Mouse (Mus musculus): ENCODE data around the gene Fermt1. TPM values are rescaled to one million over a fixed set of nuclear protein-coding genes. Genes with fewer than 3 reads are reported as not detected.

The Fermt1 gene
- polyA plus RNA-seq, 1 experiment from 2014 or later: not detected

GRCm38 (mm10) chr2:132876991-132877390 is 68.7 kb downstream of the Fermt1 start:
- H3K4me3 ChIP-seq: no peak overlapping the region
- no peak for ATAC-seq (replicated peaks)
- peaks cover 36% of the 10 kb centered on the region for H3K27me3 ChIP-seq
- no peak overlapping the region for H3K27ac ChIP-seq (replicated peaks)
- no peaks in the 10 kb centered on the region for H3K9me3 ChIP-seq
- H3K36me3 ChIP-seq: no peaks in the 10 kb centered on the region
- WGBS: 52% methylated on average over 1 of the region's 1 CpGs
- H3K4me2 ChIP-seq (replicated peaks): no peak overlapping the region
- H3K9ac ChIP-seq (replicated peaks): no peak overlapping the region
- H3K4me1 ChIP-seq: peaks cover 11% of the 10 kb centered on the region

GRCm38 (mm10) chr2:132873657-132874326 is 71.9 kb downstream of the Fermt1 start:
- H3K36me3 ChIP-seq: no peaks in the 10 kb centered on the region
- H3K9me3 ChIP-seq: no peaks in the 10 kb centered on the region
- H3K27ac ChIP-seq (replicated peaks): no peak overlapping the region
- ATAC-seq (replicated peaks): no peak
- WGBS: 75% methylated on average over 10 of the region's 10 CpGs
- no peak overlapping the region for H3K4me3 ChIP-seq
- peaks cover under 1% of the 10 kb centered on the region for H3K4me1 ChIP-seq
- H3K9ac ChIP-seq (replicated peaks): no peak overlapping the region
- H3K4me2 ChIP-seq (replicated peaks): no peak overlapping the region
- H3K27me3 ChIP-seq: peaks cover 14% of the 10 kb centered on the region

GRCm38 (mm10) chr2:132871663-132872062 is 74.0 kb downstream of the Fermt1 start:
- no peak overlapping the region for H3K4me2 ChIP-seq (replicated peaks)
- 81% methylated on average over 3 of the region's 3 CpGs for WGBS
- ATAC-seq (replicated peaks): no peak
- H3K4me1 ChIP-seq: no peaks in the 10 kb centered on the region
- H3K9ac ChIP-seq (replicated peaks): no peak overlapping the region
- H3K9me3 ChIP-seq: no peaks in the 10 kb centered on the region
- H3K27ac ChIP-seq (replicated peaks): no peak overlapping the region
- H3K27me3 ChIP-seq: no peaks in the 10 kb centered on the region
- no peak overlapping the region for H3K4me3 ChIP-seq
- H3K36me3 ChIP-seq: peaks cover 4% of the 10 kb centered on the region; the same call in 1 of the 2 replicates

GRCm38 (mm10) chr2:132870286-132870685 is 75.4 kb downstream of the Fermt1 start:
- whole genome bisulfite sequencing: 84% methylated on average over 4 of the region's 4 CpGs
- H3K9ac ChIP-seq (replicated peaks): no peak overlapping the region
- no peaks in the 10 kb centered on the region for H3K4me1 ChIP-seq
- H3K4me3 ChIP-seq: no peak overlapping the region
- H3K4me2 ChIP-seq (replicated peaks): no peak overlapping the region
- H3K9me3 ChIP-seq: no peaks in the 10 kb centered on the region
- H3K27me3 ChIP-seq: no peaks in the 10 kb centered on the region
- H3K27ac ChIP-seq (replicated peaks): no peak overlapping the region
- peaks cover 13% of the 10 kb centered on the region; the same call in 1 of the 2 replicates for H3K36me3 ChIP-seq
- ATAC-seq (replicated peaks): no peak

- no peak for ATAC-seq (replicated peaks)
- Histone ChIP-seq H3K36me3 (peaks cover 16% of the 10 kb centered on the region), H3K4me3 (no peak overlapping the region), H3K4me2 (replicated peaks) (no peak overlapping the region), H3K4me1 (no peaks in the 10 kb centered on the region), H3K27me3 (no peaks in the 10 kb centered on the region), H3K9me3 (no peaks in the 10 kb centered on the region), H3K9ac (replicated peaks) (no peak overlapping the region), H3K27ac (replicated peaks) (no peak overlapping the region)
- WGBS: 89% methylated on average over 5 of the region's 5 CpGs
Observed at GRCm38 (mm10) chr2:132869682-132870081, 76.0 kb downstream of the Fermt1 start.

- Histone ChIP-seq H3K4me2 (replicated peaks) (no peak overlapping the region), H3K27ac (replicated peaks) (no peak overlapping the region), H3K36me3 (peaks cover 22% of the 10 kb centered on the region), H3K9me3 (no peaks in the 10 kb centered on the region), H3K27me3 (no peaks in the 10 kb centered on the region), H3K4me3 (no peak overlapping the region), H3K9ac (replicated peaks) (no peak overlapping the region), H3K4me1 (no peaks in the 10 kb centered on the region)
- WGBS: 85% methylated on average over 5 of the region's 5 CpGs
- ATAC-seq (replicated peaks): no peak
Observed at GRCm38 (mm10) chr2:132867521-132867920, 78.2 kb downstream of the Fermt1 start.

DNA sequence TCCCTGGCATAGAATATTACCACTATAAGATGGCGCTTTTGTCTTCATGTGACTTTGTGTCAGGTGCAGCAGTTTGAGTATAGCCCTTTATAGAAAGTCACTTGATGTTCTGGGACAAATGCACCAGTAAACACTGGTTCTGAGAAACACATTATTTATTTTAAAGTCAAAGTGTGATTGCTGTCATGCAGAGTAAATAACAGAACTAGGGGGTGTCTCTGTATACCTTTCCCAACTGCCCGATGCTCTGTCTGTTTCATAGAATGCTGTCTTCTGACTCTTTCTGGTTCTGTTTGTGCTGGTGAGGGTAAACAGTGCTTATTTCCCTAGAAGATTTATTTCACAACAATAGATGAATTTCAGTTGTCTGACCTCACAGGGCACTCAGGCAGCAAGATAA is 82.4 kb downstream of the Fermt1 start:
- over 99% methylated on average over 2 of the region's 2 CpGs for WGBS

GRCm38 (mm10) chr2:132861456-132861855 is 84.2 kb downstream of the Fermt1 start:
- WGBS: 90% methylated on average over 2 of the region's 2 CpGs
- no peak for ATAC-seq (replicated peaks)
- Histone ChIP-seq H3K9ac (replicated peaks) (no peak overlapping the region), H3K4me3 (no peak overlapping the region), H3K27me3 (no peaks in the 10 kb centered on the region), H3K4me2 (replicated peaks) (no peak overlapping the region), H3K9me3 (no peaks in the 10 kb centered on the region), H3K4me1 (0 out of 2 replicates have a peak, but pooled peaks cover 2% of the 10 kb centered on the region), H3K27ac (replicated peaks) (no peak overlapping the region), H3K36me3 (peaks cover 17% of the 10 kb centered on the region)

More for the DNA sequence above, 82.4 kb downstream of the Fermt1 start:
- no peak for ATAC-seq (replicated peaks)
- peaks cover 22% of the 10 kb centered on the region for H3K36me3 ChIP-seq
- H3K4me3 ChIP-seq: no peak overlapping the region
- no peaks in the 10 kb centered on the region for H3K27me3 ChIP-seq
- H3K4me2 ChIP-seq (replicated peaks): no peak overlapping the region
- no peak overlapping the region for H3K27ac ChIP-seq (replicated peaks)
- no peaks in the 10 kb centered on the region for H3K9me3 ChIP-seq
- 0 out of 2 replicates have a peak, but pooled peaks cover 2% of the 10 kb centered on the region for H3K4me1 ChIP-seq
- no peak overlapping the region for H3K9ac ChIP-seq (replicated peaks)

DNA sequence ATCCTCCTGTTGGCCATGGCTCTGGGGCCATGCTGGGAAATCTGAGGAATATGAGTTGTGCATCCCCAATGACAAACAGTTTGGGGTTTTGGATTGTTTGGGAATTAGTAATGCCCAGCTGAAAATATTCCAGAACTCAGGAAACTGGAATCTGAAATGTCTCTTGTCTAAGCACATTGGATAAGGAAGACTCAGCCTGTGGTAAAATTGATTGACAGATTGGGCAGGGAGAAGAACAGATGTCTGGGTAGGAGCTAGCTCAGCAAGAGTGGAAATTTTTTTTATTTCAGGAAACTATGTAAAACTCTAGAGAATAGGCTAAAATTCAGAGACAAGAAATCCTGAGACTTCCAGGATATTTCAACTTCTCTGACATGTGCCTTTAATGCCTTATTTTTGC is 85.3 kb downstream of the Fermt1 start:
- H3K27me3 ChIP-seq: no peaks in the 10 kb centered on the region
- no peak overlapping the region for H3K4me3 ChIP-seq
- H3K9ac ChIP-seq (replicated peaks): no peak overlapping the region
- no peak overlapping the region for H3K4me2 ChIP-seq (replicated peaks)
- H3K9me3 ChIP-seq: no peaks in the 10 kb centered on the region
- no peak overlapping the region for H3K27ac ChIP-seq (replicated peaks)
- peaks cover 10% of the 10 kb centered on the region for H3K36me3 ChIP-seq
- ATAC-seq (replicated peaks): no peak
- 0 out of 2 replicates have a peak, but pooled peaks cover 2% of the 10 kb centered on the region for H3K4me1 ChIP-seq

DNA sequence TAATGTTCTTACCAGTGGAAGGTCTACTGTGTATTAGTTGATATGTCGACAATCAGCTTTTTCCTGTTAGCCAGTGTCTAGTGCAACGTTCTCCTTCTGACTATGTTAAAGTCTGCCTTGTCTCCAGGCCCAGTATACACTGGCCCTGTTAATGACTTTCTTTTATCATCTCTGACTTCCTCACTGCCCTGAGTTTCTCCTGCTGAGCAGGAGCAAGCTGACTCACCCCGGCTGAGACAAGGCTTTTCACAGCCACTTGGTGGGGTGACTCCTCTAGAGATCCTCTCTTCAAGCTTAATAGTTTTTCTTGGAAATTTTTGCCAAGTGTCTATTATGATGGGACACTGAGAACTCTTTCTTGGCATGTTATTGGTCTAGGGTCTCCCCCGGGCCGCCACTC is 89.4 kb downstream of the Fermt1 start:
- Histone ChIP-seq H3K4me3 (no peak overlapping the region), H3K27ac (replicated peaks) (no peak overlapping the region), H3K27me3 (no peaks in the 10 kb centered on the region), H3K4me1 (0 out of 2 replicates have a peak, but pooled peaks cover under 1% of the 10 kb centered on the region), H3K4me2 (replicated peaks) (no peak overlapping the region), H3K9me3 (no peaks in the 10 kb centered on the region), H3K36me3 (0 out of 2 replicates have a peak, but pooled peaks cover 5% of the 10 kb centered on the region), H3K9ac (replicated peaks) (no peak overlapping the region)
- ATAC-seq (replicated peaks): no peak
- 74% methylated on average over 5 of the region's 5 CpGs for WGBS

Other genes starting within 250 kb of the Fermt1 start
- gene Chgb, start 164.6 kb downstream of the Fermt1 start, polyA plus RNA-seq (2015; fragmentation: Nextera tagmentation; extraction: Ambion mirVana): 36.3 and 39.4 TPM in 2 replicates
- 28.0 and 31.7 TPM in 2 replicates for gene Trmt6, start 129.9 kb downstream of the Fermt1 start, polyA plus RNA-seq (2015; fragmentation: Nextera tagmentation; extraction: Ambion mirVana)
- 8.7 and 8.8 TPM in 2 replicates for gene Mcm8, start 129.8 kb downstream of the Fermt1 start, polyA plus RNA-seq (2015; fragmentation: Nextera tagmentation; extraction: Ambion mirVana)
- 17.3 and 20.1 TPM in 2 replicates for gene Crls1, start 99.2 kb downstream of the Fermt1 start, polyA plus RNA-seq (2015; fragmentation: Nextera tagmentation; extraction: Ambion mirVana)
- 0.06 and 0.19 TPM in 2 replicates for gene Lrrn4, start 65.0 kb downstream of the Fermt1 start, polyA plus RNA-seq (2015; fragmentation: Nextera tagmentation; extraction: Ambion mirVana)

All from forebrain, embryonic 15.5 days (tissue).